Mouse (Mus musculus): Measurements from ENCODE around the gene Spata3. TPM values are rescaled to one million over a fixed set of nuclear protein-coding genes. Genes with fewer than 3 reads are reported as not detected.
A peak's percentile ranks its signal among the peaks of the same experiment; 100 is the strongest.
"Not testable (repeated sequence)": the region's sequence is repeated elsewhere in the genome, so short reads cannot be mapped to it uniquely, and the experiment has no call there.

Spata3 gene
- not detected for total RNA-seq (2021)
- long read RNA-seq, experiment 1, result 0 reads
- long read RNA-seq, experiment 2, result 0 reads

GRCm38 (mm10) chr1:86016516-86016915, at the start of gene Spata3:
Spata3 (plus strand) TSS chr1:86016816.
- no peak for DNase-seq

- no peak for DNase-seq
These were observed 47.5 kb upstream of the Spata3 start for GRCm38 (mm10) chr1:85969081-85969480.

DNA sequence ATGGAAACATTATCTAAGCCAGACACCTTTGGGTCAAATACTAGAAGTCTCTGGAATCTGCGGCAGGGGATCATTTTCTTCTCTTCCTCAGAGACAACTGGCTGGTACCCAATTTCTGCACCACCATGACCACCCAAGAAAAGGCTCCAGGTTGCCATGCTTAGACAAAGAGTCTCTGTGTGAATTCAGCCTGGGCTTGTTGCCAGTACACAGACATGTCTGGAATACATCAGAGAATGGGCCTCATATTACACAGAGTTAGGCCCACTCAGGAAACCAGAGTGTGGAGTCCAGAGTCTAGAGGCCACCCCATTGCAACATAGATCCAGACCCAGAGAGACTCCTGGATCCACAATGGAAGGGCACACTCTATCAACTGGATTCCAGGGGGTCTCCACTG, 47.1 kb upstream of the Spata3 start:
- DNase-seq, result no peak

DNA sequence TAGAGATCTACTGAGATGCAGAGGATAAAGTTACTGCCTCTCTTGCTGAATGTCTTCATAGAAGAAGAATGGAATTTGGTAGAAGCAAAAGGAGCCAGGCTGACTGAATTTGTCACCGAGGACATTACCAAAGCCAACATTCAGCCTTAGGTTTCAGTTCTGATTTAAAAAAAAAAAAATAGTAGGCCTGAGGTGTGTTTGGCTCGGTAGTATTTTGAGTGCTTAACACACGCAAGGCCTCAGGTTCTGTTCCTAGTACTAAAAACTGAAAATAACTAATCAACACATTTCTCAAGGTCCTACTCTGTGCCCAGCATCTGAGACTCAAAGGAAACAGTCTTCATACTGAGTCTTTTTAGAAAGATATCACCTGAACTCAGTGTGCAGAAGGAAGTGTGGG, 45.5 kb upstream of the Spata3 start:
- DNase-seq, result no peak

DNA sequence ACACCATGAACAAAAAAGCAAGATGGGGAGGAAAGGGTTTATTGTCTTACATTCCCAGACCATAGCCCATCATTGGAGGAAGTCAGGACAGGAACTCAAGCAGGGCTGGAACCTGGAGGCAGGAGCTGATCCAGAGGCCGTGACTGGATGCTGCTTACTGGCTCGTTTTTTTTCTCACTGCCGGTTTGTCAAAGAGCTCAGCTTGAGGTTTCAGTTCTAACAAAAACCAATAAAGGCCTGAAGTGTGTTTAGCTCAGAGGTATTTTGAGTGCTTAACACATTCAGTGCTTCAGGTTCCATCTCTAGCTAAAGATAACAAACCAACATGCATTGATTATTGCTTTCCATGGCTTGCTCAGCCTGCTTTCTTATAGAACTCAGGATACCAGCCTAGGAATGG, 44.3 kb upstream of the Spata3 start:
- DNase-seq, result no peak

- no peak for DNase-seq
These were observed 43.1 kb upstream of the Spata3 start for GRCm38 (mm10) chr1:85973468-85973877.

- DNase-seq, result peak; percentile 77 to 80
These were observed 38.9 kb upstream of the Spata3 start for GRCm38 (mm10) chr1:85977709-85978108.

DNA sequence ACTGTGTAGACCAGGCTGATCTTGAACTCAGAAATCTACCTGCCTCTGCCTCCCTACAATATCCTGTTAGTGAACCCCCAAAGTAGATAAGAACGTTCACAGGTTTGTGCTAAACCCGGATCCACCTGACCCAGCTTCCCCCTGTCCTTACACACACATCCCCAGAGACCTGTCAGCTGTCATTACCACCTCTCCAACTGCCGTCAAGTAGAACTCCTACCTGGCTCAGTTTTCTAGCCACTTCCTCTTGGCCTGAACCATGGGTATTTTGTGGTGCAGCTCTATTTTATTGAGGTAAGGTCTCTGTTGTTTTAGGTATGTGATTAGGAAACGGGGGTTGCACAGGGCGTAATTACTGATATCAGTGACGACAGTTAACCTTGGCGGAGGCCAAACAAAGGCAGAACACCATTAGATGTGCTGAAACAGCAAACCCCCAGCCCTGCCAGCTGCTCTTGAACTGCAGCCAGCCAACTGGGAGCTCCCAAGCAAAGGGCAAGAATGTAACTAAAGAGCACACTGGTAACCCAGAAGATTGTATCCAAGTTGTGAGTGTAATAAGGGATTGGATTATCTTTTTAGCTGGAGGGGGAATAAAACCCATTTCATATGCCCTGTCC, 34.8 kb upstream of the Spata3 start:
- peak; percentile 80 to 82 for DNase-seq

DNA sequence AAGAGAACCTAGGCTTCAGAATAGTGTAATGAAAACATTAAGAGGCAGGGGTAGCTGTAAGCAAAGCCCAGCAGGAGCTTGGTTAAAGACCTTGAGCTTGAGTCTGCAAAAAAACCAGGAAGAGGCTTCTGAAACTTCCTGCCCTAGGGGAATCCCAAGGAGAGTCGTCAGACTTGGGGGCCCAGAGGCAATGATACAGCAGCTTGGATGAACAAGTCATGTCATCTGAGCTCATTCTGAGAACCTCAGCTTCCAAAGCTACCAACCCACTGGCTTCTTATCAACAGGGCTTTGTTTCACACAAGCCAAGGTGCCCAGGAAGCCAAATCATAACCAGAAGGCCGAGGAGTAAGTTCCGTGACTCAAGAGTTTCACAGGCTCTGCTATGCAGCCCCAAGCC, 30.8 kb upstream of the Spata3 start:
- no peak for DNase-seq

GRCm38 (mm10) chr1:85988351-85988750, 28.3 kb upstream of the Spata3 start:
- no peak for DNase-seq

GRCm38 (mm10) chr1:85988882-85989281, 27.7 kb upstream of the Spata3 start:
- not testable (repeated sequence) for DNase-seq

DNA sequence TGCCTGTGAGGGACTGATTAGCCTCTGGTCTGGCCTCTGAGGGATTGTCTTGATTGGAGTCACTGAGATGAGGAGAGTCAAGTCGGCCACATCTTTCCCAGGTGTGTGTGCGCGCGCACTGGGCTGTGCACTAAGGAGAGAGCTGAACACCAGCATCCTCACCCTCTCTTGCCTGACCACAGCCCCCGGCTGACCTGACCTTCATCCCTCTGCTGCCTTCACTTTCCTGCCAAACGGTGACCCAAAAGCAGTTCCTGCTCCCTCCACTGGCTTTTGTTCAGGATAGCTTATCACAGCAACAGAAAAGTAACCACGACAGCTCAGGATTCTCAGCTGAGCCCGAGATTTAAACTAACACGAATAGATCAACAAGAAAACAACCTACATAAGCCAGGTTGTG, 24.4 kb upstream of the Spata3 start:
- DNase-seq, result peak in 1 of 2 experiments; percentile 13

DNA sequence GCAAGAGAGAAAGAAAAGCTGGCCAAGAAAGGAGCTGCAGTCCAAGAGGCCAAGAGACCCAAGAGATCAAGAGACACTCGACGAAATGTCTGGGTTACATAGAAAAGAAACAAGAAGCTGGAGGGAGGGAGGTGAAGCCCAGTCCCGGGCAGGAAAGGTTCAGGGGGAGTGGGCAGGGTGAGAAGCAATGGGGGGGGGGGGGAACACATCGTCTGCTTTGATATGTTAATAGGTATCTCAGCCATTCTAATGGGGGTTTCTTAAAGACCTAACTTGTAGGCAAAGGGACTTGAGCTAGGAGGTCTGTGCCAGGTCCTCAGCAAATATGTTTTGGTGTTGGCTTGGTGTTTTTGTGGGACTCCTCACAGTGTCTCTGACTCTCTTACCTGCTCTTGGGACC, 23.1 kb upstream of the Spata3 start:
- no peak for DNase-seq

GRCm38 (mm10) chr1:85997221-85997620, 19.4 kb upstream of the Spata3 start:
- DNase-seq, result no peak

- no peak for DNase-seq
These were observed 18.6 kb upstream of the Spata3 start for GRCm38 (mm10) chr1:85998012-85998411.

DNA sequence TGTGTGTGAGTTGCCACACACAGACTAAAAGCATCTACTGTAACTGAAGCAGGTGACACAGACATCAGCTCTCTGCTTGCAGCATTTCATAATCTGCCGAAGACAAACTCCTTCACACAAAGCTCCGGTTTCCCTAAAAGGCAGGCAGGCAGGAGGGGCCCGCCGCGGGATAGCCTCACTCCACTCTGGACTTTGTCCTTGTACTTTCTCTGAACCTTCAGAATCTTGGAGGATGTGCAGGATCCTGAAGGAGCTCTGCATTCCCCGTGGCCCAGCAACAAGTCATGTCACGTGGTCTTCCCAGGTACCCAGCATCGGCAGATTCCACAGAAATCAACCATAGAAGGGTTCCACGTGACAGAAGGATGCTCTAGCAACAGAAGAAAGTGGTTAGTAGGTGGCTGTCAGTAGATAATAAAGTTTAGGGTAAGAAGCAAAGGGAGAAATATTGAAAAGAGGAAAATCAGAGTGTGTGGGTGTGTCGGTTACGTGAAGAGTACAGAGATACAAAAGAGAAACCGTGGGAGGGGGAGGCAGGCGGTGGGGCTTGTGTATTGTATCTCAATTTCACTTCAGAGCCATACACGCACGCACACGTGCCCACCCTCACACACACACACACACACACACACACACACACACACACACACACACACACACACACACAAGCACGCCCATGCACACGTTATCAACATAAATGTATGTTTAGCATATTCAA, 16.6 kb upstream of the Spata3 start:
- DNase-seq, result no peak

DNA sequence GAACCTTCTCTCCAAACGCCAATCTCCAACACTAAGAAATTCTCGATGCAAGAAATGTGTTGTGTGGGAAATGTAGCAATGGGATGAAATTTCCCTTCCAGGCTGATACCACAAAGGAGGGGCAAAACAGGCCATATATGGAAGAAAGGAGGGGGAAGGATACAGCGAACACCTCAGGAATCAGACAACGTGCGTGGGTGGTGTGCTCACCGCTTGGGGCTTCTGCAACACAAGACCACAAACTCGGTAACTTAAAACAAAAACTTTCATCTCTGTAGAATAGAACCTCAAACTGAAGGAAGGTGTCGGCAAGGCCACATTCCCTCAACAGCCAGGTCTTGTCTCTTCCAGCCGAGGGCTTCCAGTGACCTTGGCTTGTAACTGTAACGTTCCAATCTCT, 11.1 kb upstream of the Spata3 start:
- DNase-seq, result no peak

DNA sequence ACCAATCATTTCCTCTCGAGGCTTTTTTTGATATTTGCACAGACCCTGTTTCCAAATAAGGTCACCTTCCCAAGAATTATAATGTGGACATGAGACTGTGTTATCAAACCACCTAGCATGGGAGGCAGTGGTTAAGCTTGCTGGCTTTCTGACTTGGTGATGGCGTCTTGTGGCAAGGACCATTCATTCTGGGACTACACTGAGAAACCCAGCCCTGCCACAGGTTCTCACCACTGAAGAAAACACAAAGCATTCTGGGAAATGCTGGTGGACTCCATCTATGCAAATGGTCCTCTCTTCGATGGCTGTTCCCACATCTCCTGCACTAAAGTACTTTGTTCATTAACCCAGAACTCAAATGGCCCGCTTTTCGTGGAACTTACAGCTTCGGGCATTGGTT, 10.6 kb upstream of the Spata3 start:
- DNase-seq, result no peak

DNA sequence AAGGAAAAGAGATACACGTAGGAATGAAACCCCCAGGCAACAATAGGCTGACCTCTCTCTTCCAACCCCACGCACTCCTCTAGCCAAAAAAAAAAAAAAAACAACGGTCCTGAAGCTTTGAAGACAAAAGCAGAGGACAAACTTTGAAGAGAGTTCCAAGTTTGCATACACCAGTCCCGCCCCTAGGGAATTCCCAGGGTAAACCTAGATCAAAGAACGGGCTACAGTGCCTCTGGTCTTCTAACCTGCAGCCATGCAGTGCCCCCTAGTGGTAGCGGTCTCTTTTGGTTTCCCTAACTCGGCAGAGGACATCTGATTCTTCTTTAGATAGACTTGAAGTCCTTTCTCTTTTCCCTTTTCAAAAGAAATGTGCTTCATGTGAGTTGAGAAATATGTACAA, 8.8 kb upstream of the Spata3 start:
- peak; percentile 93 to 95 for DNase-seq

DNA sequence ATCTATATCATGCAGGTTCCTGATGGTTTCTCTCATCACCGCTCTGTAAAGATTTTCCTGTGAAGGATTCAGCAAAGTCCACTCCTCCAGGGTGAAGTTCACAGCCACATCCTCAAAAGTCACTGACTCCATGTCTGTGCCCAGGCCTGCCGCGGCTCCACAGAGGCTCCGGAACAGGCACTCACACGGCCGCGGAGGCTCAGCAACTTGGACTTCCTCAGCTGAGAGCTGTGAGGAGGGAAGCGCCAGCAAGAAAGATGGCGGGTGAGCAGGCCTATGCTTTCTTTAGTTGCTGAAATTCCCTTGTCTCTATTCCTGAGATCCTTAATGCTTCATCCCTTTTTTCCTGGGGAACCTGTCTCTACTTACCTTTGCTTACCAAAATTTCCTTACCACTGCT, 858 bp upstream of the Spata3 start:
- not testable (repeated sequence) for DNase-seq

DNA sequence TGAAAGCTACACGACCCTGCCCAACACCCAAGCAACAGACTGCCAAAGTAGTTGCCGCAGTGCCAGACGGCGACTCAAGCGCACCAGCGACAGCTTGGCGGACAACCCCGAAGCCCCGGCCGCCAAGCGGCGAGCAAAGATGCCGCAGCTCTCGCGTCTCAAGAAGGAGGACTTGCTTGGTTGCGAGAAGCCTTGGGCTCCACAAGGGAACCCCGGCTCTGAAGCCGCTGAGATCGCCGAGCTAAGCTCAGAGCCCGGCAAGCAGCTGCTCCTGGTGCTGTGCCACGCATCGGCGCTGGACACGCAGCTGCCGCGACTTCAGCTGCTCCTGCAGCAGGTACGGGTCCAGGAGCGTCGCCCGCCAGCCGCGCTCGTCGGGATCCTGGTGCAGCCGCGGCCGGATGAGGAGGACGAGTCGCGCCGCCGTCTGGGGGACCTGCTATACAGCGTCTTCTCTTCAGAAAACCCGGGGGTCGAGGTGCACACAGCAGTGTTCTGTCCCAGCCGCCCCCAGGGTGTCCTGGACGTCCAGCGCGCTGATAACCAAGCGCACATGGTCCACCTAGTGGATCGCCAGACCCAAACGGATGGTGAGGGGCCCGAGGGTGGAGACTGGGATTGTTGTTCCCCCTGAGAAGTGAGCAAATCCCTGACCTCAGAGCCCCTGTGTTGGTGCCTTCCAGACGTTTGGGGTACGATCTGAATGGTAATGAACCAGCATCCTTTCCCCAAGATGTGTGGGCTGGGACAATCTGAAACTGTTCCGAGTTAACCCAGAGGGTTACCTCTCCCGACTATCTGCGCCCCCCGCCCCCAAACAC, 1.8 kb downstream of the Spata3 start:
- peak; percentile 56 to 58 for DNase-seq

GRCm38 (mm10) chr1:86021365-86021989, 4.9 kb downstream of the Spata3 start:
- DNase-seq, result no peak
